In the genomic region with DNA sequence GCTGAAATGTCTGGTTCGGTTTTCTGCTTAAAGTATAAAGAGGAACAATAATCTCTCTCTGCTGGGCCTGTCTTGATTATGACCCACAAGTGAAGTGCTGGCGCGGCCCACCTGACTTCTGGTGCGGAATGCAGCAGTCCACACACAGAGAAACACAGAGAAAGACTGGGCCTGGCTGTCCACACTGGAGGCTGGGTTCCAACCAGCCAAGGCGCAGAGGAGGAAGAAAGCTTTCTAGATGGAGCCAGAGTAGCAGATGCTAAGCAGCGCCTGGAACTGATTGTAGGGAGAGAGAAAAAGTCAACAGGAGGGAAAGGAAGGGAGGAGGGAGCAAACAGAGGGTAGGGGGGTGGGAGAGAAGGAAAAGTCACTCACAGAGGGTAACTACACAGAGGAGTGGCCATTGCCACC, we compare ENCODE assay signal across 8 mouse cellular contexts.
DNase-seq lines count a peak whose midpoint lies in the region; ATAC-seq and TF ChIP-seq lines count a peak whose summit lies in the region.

No protein-coding gene starts in this region.

- peak overlapping the region; percentile 26; the same call in 1 of the 2 replicates for H3K4me2 ChIP-seq in embryonic facial prominence, embryonic 13.5 days
- no peak overlapping the region for H3K4me2 ChIP-seq in heart, postnatal 0 days (ENCODE audit: low read depth, low read length)
- 0 out of 2 replicates have a peak overlapping the region, but pooled peaks have one; percentile 1 for H3K4me2 ChIP-seq in liver, embryonic 13.5 days

- intact Hi-C loops in left cerebral cortex, adult 2 months (cut with DNase I): loop anchor here (2.0 kb wide), 1 partner anchor 110 kb away; no protein-coding TSS in a partner anchor

- H3K36me3 ChIP-seq in embryonic facial prominence, embryonic 13.5 days: no peaks in the 10 kb centered on the region
- H3K36me3 ChIP-seq in heart, postnatal 0 days (replicated peaks; ENCODE audit: control insufficient read depth, insufficient read depth, low read length): no peaks in the 10 kb centered on the region
- no peaks in the 10 kb centered on the region for H3K36me3 ChIP-seq in liver, embryonic 13.5 days

- TF ChIP-seq EP300 in heart, postnatal 0 days (IDR thresholded peaks at IDR 0.05; ENCODE audit: low read depth): no peak

- no peak overlapping the region for H3K9ac ChIP-seq in embryonic facial prominence, embryonic 13.5 days
- H3K9ac ChIP-seq in heart, postnatal 0 days (replicated peaks; ENCODE audit: low read depth, low read length): no peak overlapping the region
- no peak overlapping the region for H3K9ac ChIP-seq in liver, embryonic 13.5 days

- H3K27me3 ChIP-seq in embryonic facial prominence, embryonic 13.5 days: no peaks in the 10 kb centered on the region
- H3K27me3 ChIP-seq in heart, postnatal 0 days (ENCODE audit: control insufficient read depth, insufficient read depth, low read length): no peaks in the 10 kb centered on the region
- no peaks in the 10 kb centered on the region for H3K27me3 ChIP-seq in liver, embryonic 13.5 days

- 47% methylated on average over 6 of the region's 6 CpGs for WGBS in embryonic facial prominence, embryonic 13.5 days
- 70% methylated on average over 6 of the region's 6 CpGs for WGBS in heart, postnatal 0 days
- 50% methylated on average over 6 of the region's 6 CpGs for WGBS in liver, embryonic 13.5 days (ENCODE audit: insufficient replicate concordance)

- no peak for ATAC-seq in embryonic facial prominence, embryonic 13.5 days (ENCODE audit: insufficient number of reproducible peaks, insufficient read depth, low FRiP score, low TSS enrichment, low read depth)
- ATAC-seq in heart, postnatal 0 days (ENCODE audit: insufficient read depth, low read depth): no peak
- no peak for ATAC-seq in liver, embryonic 13.5 days (ENCODE audit: low read depth)
- ATAC-seq in CD4-positive, CD25-positive, alpha-beta regulatory T cell, adult 4 months: no peak

- TF ChIP-seq CTCF in left cerebral cortex, adult 2 months (IDR thresholded peaks at IDR 0.05): no peak
- no peak for TF ChIP-seq CTCF in heart, postnatal 0 days (IDR thresholded peaks at IDR 0.05; ENCODE audit: low read depth)

- H3K4me3 ChIP-seq in left cerebral cortex, adult 2 months: no peak overlapping the region
- H3K4me3 ChIP-seq in embryonic facial prominence, embryonic 13.5 days: no peak overlapping the region
- no peak overlapping the region for H3K4me3 ChIP-seq in heart, postnatal 0 days (ENCODE audit: low read depth, low read length)
- H3K4me3 ChIP-seq in liver, embryonic 13.5 days (replicated peaks): no peak overlapping the region

- peak overlapping the region; percentile 81 for H3K27ac ChIP-seq in left cerebral cortex, adult 2 months
- H3K27ac ChIP-seq in embryonic facial prominence, embryonic 13.5 days: peak overlapping the region; percentile 78
- H3K27ac ChIP-seq in heart, postnatal 0 days (ENCODE audit: low read depth): peak overlapping the region; percentile 49
- H3K27ac ChIP-seq in liver, embryonic 13.5 days: no peak overlapping the region; the same call in 1 of the 2 replicates

- peak in 1 of 2 experiments; percentile 54 for DNase-seq in left cerebral cortex, adult 2 months (ENCODE audit: extremely low spot score in 1 of 2, low spot score in 2 of 2)
- no peak for DNase-seq in left cerebral cortex, adult 11 months (ENCODE audit: low spot score)
- DNase-seq in heart, postnatal 0 days (ENCODE audit: low spot score): no peak
- DNase-seq in liver, embryonic 13.5 days: no peak
- DNase-seq in adrenal gland, postnatal 10 days: no peak
- no peak for DNase-seq in kidney, adult 11 months

- H3K9me3 ChIP-seq in embryonic facial prominence, embryonic 13.5 days: no peaks in the 10 kb centered on the region
- H3K9me3 ChIP-seq in heart, postnatal 0 days (replicated peaks; ENCODE audit: control insufficient read depth, low read length): no peaks in the 10 kb centered on the region
- no peaks in the 10 kb centered on the region for H3K9me3 ChIP-seq in liver, embryonic 13.5 days (replicated peaks)

- peaks cover 31% of the 10 kb centered on the region for H3K4me1 ChIP-seq in embryonic facial prominence, embryonic 13.5 days
- H3K4me1 ChIP-seq in heart, postnatal 0 days (ENCODE audit: control insufficient read depth, insufficient read depth): peaks cover 7% of the 10 kb centered on the region
- H3K4me1 ChIP-seq in liver, embryonic 13.5 days (replicated peaks): peaks cover 25% of the 10 kb centered on the region
